Mouse (Mus musculus): Measurements from ENCODE around the gene Olfr212.
"Not testable (repeated sequence)": the region's sequence is repeated elsewhere in the genome, so short reads cannot be mapped to it uniquely, and the experiment has no call there.

GRCm38 (mm10) chr6:116506302-116507003 is at the start of gene Olfr212:
- not testable (repeated sequence) for TF ChIP-seq CTCF (IDR thresholded peaks at IDR 0.05; ENCODE audit: low read depth, low read length); POLR2A (IDR thresholded peaks at IDR 0.05; ENCODE audit: borderline replicate concordance, low read depth, low read length)

Measured in bone marrow macrophage, adult 2 months (primary cell).